Mouse (Mus musculus) hindbrain, embryonic 15.5 days (tissue): ENCODE measurements at regions not wholly inside any gene's neighbourhood (a gene's known extent, or its start where the extent isn't known, plus 50 kb on each side); places are given as distances from the start of the nearest gene placed in this dataset.
A peak's percentile ranks its signal among the peaks of the same experiment; 100 is the strongest.

ENCODE experiments used
- ATAC-seq: fragments of 200-750 bp; cut with Nextera tagmentation; 2 replicates; pipeline ENCODE4 v1.8.0; 2017; ENCODE audit warnings: low read depth, moderate number of reproducible peaks, moderate TSS enrichment; ENCODE audit not compliant: low FRiP score
- H3K27ac ChIP-seq: fragments of 300-500 bp; sonication (generic); replicated peaks from 2 replicates; pipeline ENCODE4 v1.5.1; 2015; ENCODE audit warnings: mild to moderate bottlenecking, inconsistent platforms
- H3K27me3 ChIP-seq: fragments of 300-500 bp; sonication (generic); 2 replicates; pipeline ENCODE4 v1.6.1; 2015; ENCODE audit warnings: control low read depth, inconsistent platforms
- H3K36me3 ChIP-seq: fragments of 300-500 bp; sonication (generic); 2 replicates; pipeline ENCODE4 v1.6.1; 2015; ENCODE audit warnings: control low read depth, inconsistent platforms
- H3K4me1 ChIP-seq: fragments of 300-500 bp; sonication (generic); replicated peaks from 2 replicates; pipeline ENCODE4 v1.6.1; 2015; ENCODE audit warnings: control low read depth, inconsistent platforms
- H3K4me2 ChIP-seq: fragments of 300-500 bp; sonication (generic); 2 replicates; pipeline ENCODE4 v1.6.1; 2015; ENCODE audit warnings: moderate library complexity, mild to moderate bottlenecking, inconsistent platforms
- H3K4me3 ChIP-seq: fragments of 300-500 bp; sonication (generic); 2 replicates; pipeline ENCODE4 v1.5.1; 2015; ENCODE audit warnings: mild to moderate bottlenecking, inconsistent platforms
- H3K9ac ChIP-seq: fragments of 300-500 bp; sonication (generic); 2 replicates; pipeline ENCODE4 v1.6.1; 2015; ENCODE audit warnings: inconsistent platforms
- H3K9me3 ChIP-seq: fragments of 300-500 bp; sonication (generic); 2 replicates; pipeline ENCODE4 v1.6.1; 2016; ENCODE audit warnings: control low read depth, inconsistent platforms
- WGBS: fragments of 180-500 bp; shearing (Covaris S2); methylation state at CpG from one replicate; pipeline ENCODE4 v1.1.7; 2015; 5-methylcytosine and 5-hydroxymethylcytosine counted together

DNA sequence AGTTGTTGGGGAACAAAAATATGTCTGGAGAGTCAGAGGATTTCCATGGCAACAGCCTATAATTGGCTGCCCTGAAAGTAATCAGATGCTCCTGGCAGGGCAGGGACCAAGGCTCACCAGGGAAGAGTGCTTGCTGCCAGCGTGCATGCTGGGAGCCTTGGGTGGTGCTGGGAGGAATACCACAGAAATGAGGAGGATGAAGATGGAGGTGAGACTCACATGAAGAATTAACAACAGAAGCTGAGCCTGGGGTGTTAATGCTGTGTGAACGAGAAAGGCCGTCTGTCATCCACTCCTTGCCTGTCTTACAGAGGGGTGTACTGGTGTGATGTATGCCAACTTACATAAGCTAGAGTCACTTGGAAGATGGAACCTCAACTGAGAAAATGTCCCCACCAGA, 380.3 kb downstream of the Matn1 start:
- no peak overlapping the region for H3K9ac ChIP-seq
- no peaks in the 10 kb centered on the region for H3K27me3 ChIP-seq
- H3K4me3 ChIP-seq: no peak overlapping the region
- H3K4me2 ChIP-seq: no peak overlapping the region
- H3K9me3 ChIP-seq: no peaks in the 10 kb centered on the region
- H3K4me1 ChIP-seq: no peaks in the 10 kb centered on the region
- no peaks in the 10 kb centered on the region for H3K36me3 ChIP-seq
- no peak for ATAC-seq
- 70% methylated on average over 3 of the region's 3 CpGs for WGBS
- no peak overlapping the region for H3K27ac ChIP-seq

DNA sequence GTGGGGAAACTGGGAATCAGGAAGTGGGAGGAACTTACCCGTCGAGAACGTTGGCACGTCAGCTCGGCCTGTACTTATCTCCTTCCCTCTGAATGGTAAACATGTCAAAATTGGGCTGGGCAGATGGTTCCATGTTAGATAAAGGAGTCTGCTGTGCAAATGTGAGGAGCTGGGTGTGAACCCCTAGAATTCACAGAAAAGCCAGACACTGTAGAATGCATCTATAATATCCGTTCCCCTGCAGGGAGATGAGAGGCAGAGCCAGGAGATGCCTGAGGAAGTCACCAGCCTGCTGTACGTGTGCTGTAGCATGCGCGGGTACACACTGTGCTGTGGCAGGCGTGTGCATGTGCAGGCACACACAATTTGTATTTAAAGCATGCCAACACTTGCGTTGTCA, 381.0 kb downstream of the Matn1 start:
- no peaks in the 10 kb centered on the region for H3K36me3 ChIP-seq
- H3K4me3 ChIP-seq: no peak overlapping the region
- no peak overlapping the region for H3K4me2 ChIP-seq
- no peak overlapping the region for H3K9ac ChIP-seq
- H3K4me1 ChIP-seq: no peaks in the 10 kb centered on the region
- no peaks in the 10 kb centered on the region for H3K9me3 ChIP-seq
- H3K27ac ChIP-seq: no peak overlapping the region
- no peaks in the 10 kb centered on the region for H3K27me3 ChIP-seq
- no peak for ATAC-seq
- 93% methylated on average over 11 of the region's 11 CpGs for WGBS

DNA sequence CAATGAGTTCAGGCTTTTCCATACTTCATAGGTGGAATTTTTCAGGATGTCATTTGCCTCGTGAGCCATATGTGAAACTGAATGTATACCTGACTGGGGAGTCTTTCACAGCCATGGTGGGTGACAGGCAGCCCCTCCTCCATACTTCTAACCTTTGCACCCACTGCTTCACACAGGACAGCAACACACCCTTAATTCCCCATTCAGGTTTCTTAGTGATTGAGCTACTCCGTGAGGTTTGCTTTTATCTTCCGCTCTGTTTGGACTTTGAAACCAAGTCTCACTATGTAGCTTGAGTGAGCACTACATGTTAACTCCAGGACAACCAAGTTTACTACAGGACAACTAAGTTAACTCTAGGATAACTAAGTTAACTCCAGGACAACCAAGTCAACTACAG, 381.4 kb downstream of the Matn1 start:
- Histone ChIP-seq H3K27ac (no peak overlapping the region), H3K27me3 (no peaks in the 10 kb centered on the region), H3K9me3 (no peaks in the 10 kb centered on the region), H3K9ac (no peak overlapping the region), H3K4me2 (no peak overlapping the region), H3K36me3 (no peaks in the 10 kb centered on the region), H3K4me3 (no peak overlapping the region), H3K4me1 (no peaks in the 10 kb centered on the region)
- no peak for ATAC-seq
- WGBS: 91% methylated on average over 3 of the region's 3 CpGs

DNA sequence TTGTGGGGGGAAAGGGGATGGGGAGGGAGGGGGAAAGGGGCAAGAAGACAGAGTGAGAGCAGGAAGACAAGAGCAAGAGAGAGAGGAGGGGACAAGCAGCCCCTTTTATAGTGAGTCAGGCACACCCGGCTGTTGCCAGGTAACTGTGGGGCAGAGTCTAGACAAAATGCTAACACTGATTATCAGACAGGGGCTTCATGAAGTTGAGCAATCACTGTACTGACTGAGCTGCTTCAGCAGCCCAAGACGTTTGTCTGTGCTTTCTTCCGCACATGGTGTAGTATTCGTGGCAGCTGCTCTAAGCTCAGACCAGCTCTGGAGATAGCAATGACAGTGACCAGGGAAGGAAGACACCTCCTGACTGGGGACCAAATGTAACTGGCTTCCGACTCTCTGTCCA, 385.2 kb downstream of the Matn1 start:
- no peak for ATAC-seq

DNA sequence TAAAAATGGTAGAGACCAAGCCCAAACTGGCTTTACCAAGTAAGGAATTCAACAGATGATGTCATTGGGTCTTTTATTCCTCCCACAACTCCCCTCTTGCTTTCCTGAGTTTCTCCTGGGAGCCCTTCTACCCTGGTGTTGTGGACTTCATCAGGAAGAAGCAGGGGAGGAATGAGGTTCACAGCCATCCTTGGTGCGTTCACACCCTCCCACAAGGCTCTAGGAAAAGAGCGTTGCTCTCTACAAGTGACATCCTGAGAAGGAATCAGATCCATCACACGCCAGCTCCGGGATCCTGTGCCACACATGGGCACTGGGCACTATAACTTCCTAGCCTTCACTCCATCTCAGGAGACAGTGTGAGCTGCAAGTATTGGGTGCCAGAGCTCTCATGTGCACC, 387.5 kb downstream of the Matn1 start:
- Histone ChIP-seq H3K9me3 (no peaks in the 10 kb centered on the region), H3K9ac (no peak overlapping the region), H3K4me1 (no peaks in the 10 kb centered on the region), H3K27me3 (no peaks in the 10 kb centered on the region), H3K36me3 (no peaks in the 10 kb centered on the region), H3K4me2 (no peak overlapping the region), H3K4me3 (no peak overlapping the region), H3K27ac (no peak overlapping the region)
- 94% methylated on average over 4 of the region's 4 CpGs for WGBS
- ATAC-seq: no peak

More for the DNA sequence above, 385.2 kb downstream of the Matn1 start:
- H3K27me3 ChIP-seq: no peaks in the 10 kb centered on the region
- no peak overlapping the region for H3K4me3 ChIP-seq
- H3K27ac ChIP-seq: no peak overlapping the region
- H3K4me1 ChIP-seq: no peaks in the 10 kb centered on the region
- H3K9ac ChIP-seq: no peak overlapping the region
- H3K4me2 ChIP-seq: no peak overlapping the region
- no peaks in the 10 kb centered on the region for H3K9me3 ChIP-seq
- 50% methylated on average over 5 of the region's 5 CpGs for WGBS
- H3K36me3 ChIP-seq: no peaks in the 10 kb centered on the region

DNA sequence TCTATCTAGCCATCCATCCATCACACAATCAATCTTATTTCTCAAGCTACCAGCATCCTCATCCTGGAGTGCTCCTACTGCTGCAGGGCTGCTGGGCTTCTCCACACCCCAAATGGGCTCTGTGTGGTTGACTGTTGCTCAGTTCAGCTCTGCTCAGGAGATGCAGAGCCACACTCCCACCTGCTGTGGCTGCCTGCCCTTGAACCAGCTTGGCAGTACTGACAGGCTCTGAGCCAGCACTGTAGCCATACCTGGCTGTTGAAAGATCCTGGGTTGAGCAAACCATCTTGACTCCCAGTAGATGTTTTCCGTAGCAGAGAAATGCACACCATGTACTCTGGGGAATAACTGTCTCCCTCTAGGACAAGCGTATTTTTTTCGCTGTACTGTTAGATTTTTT, 392.6 kb downstream of the Matn1 start:
- Histone ChIP-seq H3K4me2 (no peak overlapping the region), H3K27me3 (no peaks in the 10 kb centered on the region), H3K27ac (no peak overlapping the region), H3K36me3 (no peaks in the 10 kb centered on the region), H3K9ac (no peak overlapping the region), H3K4me3 (no peak overlapping the region), H3K4me1 (peaks cover 9% of the 10 kb centered on the region), H3K9me3 (no peaks in the 10 kb centered on the region)
- ATAC-seq: no peak
- 67% methylated on average over 3 of the region's 3 CpGs for WGBS

DNA sequence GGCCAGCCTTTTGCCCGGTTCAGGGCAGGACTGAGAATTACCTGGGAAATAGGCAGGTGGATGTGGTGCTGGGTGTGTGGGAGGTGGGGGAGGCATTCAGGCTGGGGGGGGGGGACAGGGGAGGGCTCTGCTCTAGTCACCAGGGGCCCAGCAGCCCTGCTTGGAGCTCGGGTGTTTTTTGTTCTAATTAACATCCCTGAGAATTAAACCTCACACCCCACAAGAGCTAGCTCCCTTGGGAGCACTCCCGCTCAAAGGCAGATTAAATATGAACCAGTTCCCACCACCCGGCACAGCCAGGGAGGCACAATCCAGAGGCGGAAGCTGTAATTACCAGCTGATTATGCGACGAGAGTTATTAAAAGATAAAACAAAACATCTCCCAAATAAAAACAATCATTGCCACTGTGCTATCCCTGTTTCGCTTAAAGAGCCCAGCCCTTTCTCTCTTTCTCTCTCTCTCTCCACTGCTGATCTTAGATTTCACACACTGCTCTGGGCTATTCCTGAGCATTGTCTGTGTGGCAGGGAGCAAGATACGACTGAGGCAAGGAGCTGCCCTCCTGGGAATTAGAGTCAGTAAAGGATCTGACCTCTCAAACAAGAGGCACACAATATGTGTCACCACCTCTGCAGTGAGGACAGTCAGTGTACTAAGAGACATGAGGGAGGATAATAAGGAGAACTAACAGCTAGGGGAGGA, 397.0 kb downstream of the Matn1 start:
- H3K36me3 ChIP-seq: no peaks in the 10 kb centered on the region
- no peak overlapping the region for H3K27ac ChIP-seq
- H3K4me1 ChIP-seq: peaks cover 9% of the 10 kb centered on the region
- H3K9ac ChIP-seq: no peak overlapping the region
- no peaks in the 10 kb centered on the region for H3K27me3 ChIP-seq
- H3K4me2 ChIP-seq: no peak overlapping the region
- ATAC-seq: 0 out of 2 replicates have a peak, but pooled peaks have one; percentile 15
- H3K9me3 ChIP-seq: no peaks in the 10 kb centered on the region
- WGBS: 31% methylated on average over 9 of the region's 9 CpGs
- no peak overlapping the region for H3K4me3 ChIP-seq

DNA sequence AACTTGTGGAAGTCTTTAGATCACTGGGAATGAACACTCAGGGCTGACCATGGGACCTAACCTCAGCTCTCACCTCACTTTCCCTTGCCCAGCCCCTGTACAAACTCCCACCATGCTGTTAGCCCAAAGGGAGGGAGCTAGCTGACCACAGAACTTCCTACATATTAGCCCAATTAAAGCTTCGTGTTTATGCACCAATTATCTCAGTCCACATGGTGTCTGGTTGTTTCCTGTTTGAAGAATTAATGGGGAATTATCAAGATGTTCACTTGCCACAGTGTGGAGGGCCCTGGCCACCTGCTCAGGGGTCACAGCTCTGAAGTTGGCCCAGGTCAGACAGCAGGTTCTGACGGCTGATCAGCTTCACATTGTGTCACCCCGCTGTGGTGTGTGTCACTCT, 402.5 kb downstream of the Matn1 start:
- ATAC-seq: no peak
- Histone ChIP-seq H3K4me3 (no peak overlapping the region), H3K27me3 (no peaks in the 10 kb centered on the region), H3K36me3 (no peaks in the 10 kb centered on the region), H3K9ac (no peak overlapping the region), H3K4me2 (no peak overlapping the region), H3K27ac (no peak overlapping the region), H3K4me1 (no peaks in the 10 kb centered on the region), H3K9me3 (no peaks in the 10 kb centered on the region)
- 60% methylated on average over 3 of the region's 3 CpGs for WGBS

DNA sequence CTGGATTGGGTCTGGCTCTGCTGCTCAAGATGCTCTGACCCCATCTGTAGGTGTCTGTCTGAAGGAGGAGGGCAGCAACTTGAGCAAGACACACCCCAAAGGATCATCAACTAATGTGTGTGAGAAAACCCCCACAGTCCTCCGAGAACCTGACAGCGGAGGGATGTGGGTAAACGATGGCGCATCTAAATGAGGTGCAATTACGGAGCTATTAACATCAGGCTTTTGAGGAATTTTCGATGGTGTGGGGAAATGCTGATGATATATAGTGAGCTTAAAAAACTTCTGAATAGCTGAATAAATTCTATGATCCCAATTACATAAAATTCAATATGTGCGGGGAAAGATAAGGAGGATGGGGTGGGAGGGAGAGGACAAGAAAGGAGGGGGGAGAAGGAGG, 406.1 kb downstream of the Matn1 start:
- Histone ChIP-seq H3K9me3 (no peaks in the 10 kb centered on the region), H3K36me3 (no peaks in the 10 kb centered on the region), H3K9ac (no peak overlapping the region), H3K4me1 (no peaks in the 10 kb centered on the region), H3K27ac (no peak overlapping the region), H3K27me3 (no peaks in the 10 kb centered on the region), H3K4me2 (no peak overlapping the region), H3K4me3 (no peak overlapping the region)
- WGBS: 48% methylated on average over 7 of the region's 7 CpGs
- no peak for ATAC-seq

DNA sequence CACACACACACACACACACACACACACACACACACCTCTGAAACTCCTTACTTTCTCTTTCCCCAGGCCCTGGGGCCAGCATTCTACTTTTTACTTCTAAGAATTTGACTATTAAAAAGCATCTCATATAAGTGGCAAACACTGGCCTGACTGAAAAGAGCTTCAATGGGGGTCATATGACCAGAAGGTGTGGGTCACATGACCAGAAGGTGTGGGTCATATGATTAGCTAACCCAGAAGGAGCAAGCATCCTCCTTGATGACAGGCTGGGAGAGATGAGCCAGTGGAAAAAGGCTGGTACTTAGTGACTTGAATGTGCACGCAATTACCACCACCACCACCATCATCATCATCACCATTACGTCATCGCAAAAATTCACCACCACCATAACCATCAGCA, 410.7 kb downstream of the Matn1 start:
- no peak overlapping the region for H3K27ac ChIP-seq
- H3K4me3 ChIP-seq: no peak overlapping the region
- H3K4me1 ChIP-seq: no peaks in the 10 kb centered on the region
- no peaks in the 10 kb centered on the region for H3K9me3 ChIP-seq
- H3K4me2 ChIP-seq: no peak overlapping the region
- H3K9ac ChIP-seq: no peak overlapping the region
- H3K27me3 ChIP-seq: no peaks in the 10 kb centered on the region
- no peaks in the 10 kb centered on the region for H3K36me3 ChIP-seq
- WGBS: 99% methylated on average over 3 of the region's 3 CpGs
- no peak for ATAC-seq

DNA sequence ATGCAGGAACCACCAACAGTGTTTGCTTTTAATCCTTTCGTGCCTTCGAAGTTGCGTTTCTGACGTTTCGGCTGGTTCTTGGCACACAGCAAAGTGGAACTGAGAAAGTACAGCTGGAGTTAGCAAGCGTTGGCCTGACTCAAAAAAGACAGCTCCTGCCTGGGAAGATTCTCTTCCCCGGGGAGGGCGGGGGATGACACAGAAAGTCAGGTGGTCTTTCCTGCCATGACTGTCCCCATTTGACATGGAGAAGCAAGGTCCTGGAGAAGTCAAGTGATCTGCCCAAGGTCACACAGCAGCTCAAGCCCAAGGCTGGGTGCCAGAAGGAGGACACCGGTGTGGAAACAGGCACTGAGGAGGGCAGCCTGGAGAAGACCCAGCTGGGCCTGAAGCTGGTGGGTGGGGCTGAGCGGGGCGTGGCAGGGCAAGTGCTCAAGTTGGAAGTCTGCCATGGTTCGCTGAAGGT, 411.4 kb downstream of the Matn1 start:
- no peaks in the 10 kb centered on the region for H3K4me1 ChIP-seq
- no peak overlapping the region for H3K4me3 ChIP-seq
- WGBS: 93% methylated on average over 12 of the region's 12 CpGs
- no peaks in the 10 kb centered on the region for H3K36me3 ChIP-seq
- H3K27ac ChIP-seq: no peak overlapping the region
- H3K9ac ChIP-seq: no peak overlapping the region
- no peak for ATAC-seq
- H3K27me3 ChIP-seq: no peaks in the 10 kb centered on the region
- no peak overlapping the region for H3K4me2 ChIP-seq
- H3K9me3 ChIP-seq: no peaks in the 10 kb centered on the region

DNA sequence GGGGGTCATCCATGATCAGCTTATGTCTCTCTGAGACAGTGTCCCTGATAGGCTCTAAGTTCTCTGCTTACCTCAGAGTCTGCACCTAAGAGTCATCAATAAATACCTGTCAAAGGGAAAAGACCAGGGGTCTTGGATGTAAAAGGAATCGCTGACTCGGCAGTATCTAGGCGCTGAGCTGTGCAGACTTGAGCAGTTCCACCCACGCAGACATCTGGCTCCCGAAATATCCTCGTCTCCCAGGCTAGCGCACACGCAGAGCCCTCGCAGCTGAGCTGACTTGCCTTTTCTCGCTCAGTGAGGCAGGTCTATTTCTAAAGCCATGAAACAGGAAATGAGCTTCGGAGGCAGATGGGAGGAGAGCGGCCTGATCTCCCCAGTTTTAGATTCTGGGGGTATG, 412.1 kb downstream of the Matn1 start:
- H3K27ac ChIP-seq: no peak overlapping the region
- H3K4me2 ChIP-seq: no peak overlapping the region
- WGBS: 73% methylated on average over 12 of the region's 12 CpGs
- 0 out of 2 replicates have a peak, but pooled peaks have one; percentile 56 for ATAC-seq
- H3K4me3 ChIP-seq: no peak overlapping the region
- H3K36me3 ChIP-seq: no peaks in the 10 kb centered on the region
- no peaks in the 10 kb centered on the region for H3K27me3 ChIP-seq
- no peaks in the 10 kb centered on the region for H3K9me3 ChIP-seq
- H3K4me1 ChIP-seq: no peaks in the 10 kb centered on the region
- H3K9ac ChIP-seq: no peak overlapping the region

DNA sequence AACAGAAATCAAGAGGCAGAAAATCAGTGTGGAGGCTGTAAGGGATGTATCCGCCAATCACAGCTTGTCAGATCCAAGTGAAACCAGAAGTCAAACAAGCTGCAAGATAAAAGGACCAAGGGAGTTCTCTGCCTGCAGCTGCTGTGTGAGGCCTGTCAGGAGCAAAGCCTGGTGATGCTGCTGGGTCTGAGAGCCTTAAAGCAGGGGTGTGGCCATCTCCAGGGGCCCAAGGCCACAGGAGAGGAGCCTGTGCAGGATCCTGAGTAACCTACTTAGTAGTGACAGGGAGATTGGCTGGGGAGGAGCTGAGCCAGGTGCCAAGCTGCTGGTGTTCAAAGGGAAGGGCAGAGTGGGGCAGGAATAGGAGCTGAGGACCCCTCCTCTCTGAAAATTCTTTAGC, 418.8 kb downstream of the Matn1 start:
- H3K9ac ChIP-seq: no peak overlapping the region
- H3K4me1 ChIP-seq: 0 out of 2 replicates have a peak, but pooled peaks cover 8% of the 10 kb centered on the region
- H3K27me3 ChIP-seq: 0 out of 2 replicates have a peak, but pooled peaks cover 5% of the 10 kb centered on the region
- H3K27ac ChIP-seq: no peak overlapping the region
- H3K36me3 ChIP-seq: no peaks in the 10 kb centered on the region
- ATAC-seq: no peak
- no peak overlapping the region for H3K4me3 ChIP-seq
- no peaks in the 10 kb centered on the region for H3K9me3 ChIP-seq
- H3K4me2 ChIP-seq: no peak overlapping the region
- 70% methylated on average over 1 of the region's 1 CpGs for WGBS
